Mouse (Mus musculus) embryonic facial prominence, embryonic 12.5 days (tissue): ENCODE measurements around the gene Pif1. TPM values are rescaled to one million over a fixed set of nuclear protein-coding genes. Genes with fewer than 3 reads are reported as not detected.

Experiments
- ATAC-seq: fragments of 200-750 bp; cut with Nextera tagmentation; 2 replicates; pipeline ENCODE4 v1.8.0; 2017; ENCODE audit not compliant: insufficient number of reproducible peaks, insufficient read depth, low FRiP score, low TSS enrichment
- H3K27ac ChIP-seq: fragments of 300-500 bp; sonication (generic); 2 replicates; pipeline ENCODE4 v1.5.1; 2016; ENCODE audit warnings: mild to moderate bottlenecking
- H3K27me3 ChIP-seq: fragments of 300-500 bp; sonication (generic); 2 replicates; pipeline ENCODE4 v1.6.1; 2016; ENCODE audit warnings: mild to moderate bottlenecking, moderate library complexity
- H3K36me3 ChIP-seq: fragments of 300-500 bp; sonication (generic); 2 replicates; pipeline ENCODE4 v1.6.1; 2016; ENCODE audit warnings: mild to moderate bottlenecking
- H3K4me1 ChIP-seq: fragments of 300-500 bp; sonication (generic); 2 replicates; pipeline ENCODE4 v1.6.1; 2016
- H3K4me2 ChIP-seq: fragments of 300-500 bp; sonication (generic); replicated peaks from 2 replicates; pipeline ENCODE4 v1.6.1; 2016; ENCODE audit warnings: mild to moderate bottlenecking, moderate library complexity
- H3K4me3 ChIP-seq: fragments of 300-500 bp; sonication (generic); 2 replicates; pipeline ENCODE4 v1.5.1; 2016; ENCODE audit warnings: mild to moderate bottlenecking
- H3K9ac ChIP-seq: fragments of 300-500 bp; sonication (generic); 2 replicates; pipeline ENCODE4 v1.6.1; 2016; ENCODE audit warnings: mild to moderate bottlenecking, moderate library complexity
- H3K9me3 ChIP-seq: fragments of 300-500 bp; sonication (generic); 2 replicates; pipeline ENCODE4 v1.6.1; 2016; ENCODE audit warnings: mild to moderate bottlenecking, moderate library complexity
- WGBS: fragments of 180-500 bp; shearing (Covaris S2); methylation state at CpG from one replicate; pipeline ENCODE4 v1.1.7; 2016; 5-methylcytosine and 5-hydroxymethylcytosine counted together
- polyA plus RNA-seq: library from polyadenylated mRNA; unstranded; fragments of >200 nt; fragmentation: Nextera tagmentation; extraction: Ambion mirVana; gene quantifications from 2 replicates; pipeline ENCODE4 v1.2.1, GENCODE M21; 2016

Gene Pif1
- polyA plus RNA-seq, 1 experiment from 2014 or later, result 21.8 TPM

DNA sequence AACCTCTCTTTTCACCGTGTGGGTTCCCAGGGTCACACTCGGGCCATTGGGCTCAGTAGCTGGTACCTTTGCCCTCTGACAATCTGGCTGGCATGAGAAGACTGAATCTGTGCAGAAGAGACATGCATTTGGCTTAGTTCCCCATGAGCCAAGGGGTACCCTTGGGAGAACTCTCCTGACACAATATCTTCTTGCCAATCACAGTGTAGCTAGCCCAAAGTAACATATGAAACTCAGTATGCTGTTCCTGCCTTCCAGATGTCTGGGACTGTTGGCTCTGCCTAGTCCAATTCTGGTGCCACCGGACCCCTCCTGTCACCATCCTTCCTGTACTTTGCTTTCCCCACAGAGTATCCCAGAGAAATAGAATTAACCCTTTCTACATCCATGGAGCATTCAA is 37.8 kb upstream of the Pif1 start:
- Histone ChIP-seq H3K4me3 (no peak overlapping the region), H3K4me2 (no peak overlapping the region), H3K27ac (no peak overlapping the region), H3K27me3 (no peaks in the 10 kb centered on the region), H3K9ac (no peak overlapping the region), H3K9me3 (no peaks in the 10 kb centered on the region), H3K36me3 (peaks cover 5% of the 10 kb centered on the region), H3K4me1 (peaks cover 27% of the 10 kb centered on the region)
- no peak for ATAC-seq
- WGBS, result 71% methylated on average over 3 of the region's 3 CpGs

DNA sequence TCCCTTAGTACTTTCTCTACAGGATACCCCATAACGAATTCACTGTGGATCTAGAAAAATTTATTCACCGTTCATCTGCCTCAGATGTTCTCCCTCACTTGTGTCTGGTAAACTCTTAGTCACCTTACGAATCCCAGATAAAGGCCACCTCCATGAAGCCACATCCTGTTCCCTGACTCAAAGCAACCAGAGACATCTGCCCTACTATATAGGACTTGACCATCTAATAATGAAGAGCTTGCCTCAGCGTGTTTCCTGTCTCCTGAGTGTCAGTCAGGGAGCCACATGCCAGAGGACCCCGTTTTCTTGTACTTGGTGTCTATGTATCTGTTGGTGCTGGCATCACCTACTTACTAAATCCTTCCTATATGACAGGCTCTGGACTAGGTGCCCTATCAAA is 37.3 kb upstream of the Pif1 start:
- H3K27ac ChIP-seq, result no peak overlapping the region

DNA sequence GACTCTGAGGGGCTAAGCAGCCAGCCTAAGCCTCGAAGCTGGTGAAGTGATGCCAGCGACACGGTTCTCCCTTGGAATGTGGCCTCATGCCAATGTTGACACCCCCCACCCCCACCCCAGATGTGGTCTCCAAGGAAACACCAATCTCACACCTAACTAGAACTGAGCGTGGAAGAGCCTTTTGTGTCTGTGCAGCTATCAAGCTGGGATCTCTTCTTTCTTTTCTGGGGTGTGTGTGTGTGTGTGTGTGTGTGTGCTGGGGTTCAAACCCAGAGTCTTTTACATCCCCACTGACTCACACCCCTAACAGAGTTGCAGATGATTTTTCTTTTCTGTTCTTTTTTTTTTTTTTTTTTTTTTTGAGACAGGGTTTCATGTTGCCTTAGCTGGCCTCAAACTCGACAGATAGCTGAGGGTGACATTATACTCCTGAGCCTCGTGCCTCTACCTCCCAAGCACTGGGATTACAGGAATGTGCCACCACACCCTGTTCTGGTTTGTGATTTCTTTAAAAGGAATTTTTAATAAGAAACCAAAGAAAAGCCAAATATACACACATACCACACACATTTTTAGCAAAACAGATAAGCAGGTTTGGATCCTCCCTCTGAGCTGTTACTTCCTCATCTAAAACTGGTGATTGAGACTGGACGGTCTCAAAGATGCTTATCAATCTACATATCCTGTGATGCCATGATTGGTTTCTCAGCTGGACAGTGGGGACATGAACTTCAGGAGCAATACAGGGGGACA is 36.7 kb upstream of the Pif1 start:
- Histone ChIP-seq H3K4me3 (no peak overlapping the region), H3K36me3 (peaks cover 5% of the 10 kb centered on the region), H3K4me1 (peaks cover 36% of the 10 kb centered on the region), H3K4me2 (no peak overlapping the region), H3K9me3 (no peaks in the 10 kb centered on the region), H3K9ac (peak overlapping the region; percentile 34; the same call in 1 of the 2 replicates), H3K27me3 (no peaks in the 10 kb centered on the region), H3K27ac (peak overlapping the region; percentile 83)
- 34% methylated on average over 7 of the region's 7 CpGs for WGBS
- no peak for ATAC-seq

More for the DNA sequence above, 37.3 kb upstream of the Pif1 start:
- H3K9ac ChIP-seq, result no peak overlapping the region
- no peak overlapping the region for H3K4me2 ChIP-seq
- no peak for ATAC-seq
- H3K27me3 ChIP-seq, result no peaks in the 10 kb centered on the region
- WGBS, result 85% methylated on average over 5 of the region's 5 CpGs
- H3K4me3 ChIP-seq, result no peak overlapping the region
- no peaks in the 10 kb centered on the region for H3K9me3 ChIP-seq
- peaks cover 5% of the 10 kb centered on the region for H3K36me3 ChIP-seq
- peaks cover 29% of the 10 kb centered on the region for H3K4me1 ChIP-seq

DNA sequence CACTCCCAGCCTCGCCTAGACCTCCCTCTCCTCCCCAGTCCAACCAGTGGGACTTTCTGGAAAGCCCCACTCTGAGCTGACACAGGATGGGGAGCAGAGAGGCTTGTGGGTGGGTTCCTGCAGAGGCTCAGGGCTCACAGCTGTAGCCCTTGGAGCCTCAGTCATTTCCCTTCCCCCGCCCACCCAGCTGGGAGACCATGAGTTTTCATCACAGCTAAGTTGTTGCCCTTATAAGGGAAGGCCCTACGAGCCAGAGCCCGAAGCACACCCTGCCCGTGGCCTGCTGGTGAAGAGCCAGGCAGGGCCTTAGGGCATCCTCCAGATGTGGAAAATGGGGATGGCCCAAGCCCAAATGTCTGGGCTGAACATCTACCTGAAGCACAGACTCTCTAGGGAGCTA is 35.9 kb upstream of the Pif1 start:
- peak; percentile 47; the same call in 1 of the 2 replicates for ATAC-seq
- H3K4me1 ChIP-seq, result peaks cover 37% of the 10 kb centered on the region
- H3K9ac ChIP-seq, result peak overlapping the region; percentile 34
- H3K36me3 ChIP-seq, result peaks cover 11% of the 10 kb centered on the region
- no peaks in the 10 kb centered on the region for H3K9me3 ChIP-seq
- H3K4me3 ChIP-seq, result no peak overlapping the region
- WGBS, result 11% methylated on average over 5 of the region's 5 CpGs
- H3K27me3 ChIP-seq, result no peaks in the 10 kb centered on the region
- no peak overlapping the region for H3K4me2 ChIP-seq
- H3K27ac ChIP-seq, result peak overlapping the region; percentile 83

DNA sequence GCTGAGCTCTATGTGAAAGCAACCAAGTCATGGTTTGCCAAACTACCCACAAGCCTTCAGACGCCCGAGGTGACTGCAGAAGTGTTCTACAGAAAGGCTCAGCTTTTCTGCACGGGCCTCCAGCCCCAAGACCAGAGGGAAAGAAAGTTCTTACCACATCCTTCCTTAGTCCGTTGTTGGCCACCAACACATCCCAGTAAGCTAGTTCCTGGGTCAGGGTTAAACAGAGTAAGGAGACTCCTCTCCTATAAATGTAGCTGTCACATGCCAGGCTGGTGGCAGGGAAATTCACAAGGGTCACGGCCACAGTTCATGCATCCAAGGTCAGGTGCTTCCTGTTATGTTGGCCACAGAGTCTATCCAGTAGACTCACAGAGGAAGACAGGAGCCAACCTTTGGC is 34.8 kb upstream of the Pif1 start:
- Histone ChIP-seq H3K36me3 (peaks cover 22% of the 10 kb centered on the region), H3K9ac (no peak overlapping the region), H3K4me3 (no peak overlapping the region), H3K4me2 (no peak overlapping the region), H3K9me3 (no peaks in the 10 kb centered on the region), H3K27me3 (no peaks in the 10 kb centered on the region), H3K4me1 (peaks cover 37% of the 10 kb centered on the region), H3K27ac (peak overlapping the region; percentile 33; the same call in 1 of the 2 replicates)
- 84% methylated on average over 5 of the region's 5 CpGs for WGBS
- no peak for ATAC-seq

DNA sequence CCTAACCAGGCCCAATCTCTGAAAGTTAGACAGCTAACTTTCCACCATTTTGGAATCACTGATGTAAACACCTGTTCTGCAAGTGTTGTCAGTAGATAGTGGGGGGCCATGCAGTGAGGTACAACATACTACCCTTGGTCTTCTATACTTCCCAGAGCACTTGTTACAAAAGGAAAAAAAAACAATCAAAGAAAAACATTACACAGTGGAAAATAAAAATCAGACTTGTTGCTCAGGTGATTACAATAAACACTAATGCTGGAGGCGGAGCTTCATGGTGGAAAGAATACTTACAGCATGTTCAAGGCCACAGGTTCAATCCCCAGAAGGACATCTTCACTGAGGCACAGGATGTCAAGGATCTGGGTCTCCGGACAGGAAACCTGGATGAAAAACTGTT is 34.2 kb upstream of the Pif1 start:
- Histone ChIP-seq H3K27me3 (no peaks in the 10 kb centered on the region), H3K4me1 (peaks cover 36% of the 10 kb centered on the region), H3K36me3 (peaks cover 28% of the 10 kb centered on the region), H3K9me3 (no peaks in the 10 kb centered on the region), H3K9ac (no peak overlapping the region), H3K4me2 (no peak overlapping the region), H3K27ac (no peak overlapping the region), H3K4me3 (no peak overlapping the region)
- no peak for ATAC-seq
- WGBS, result 91% methylated on average over 2 of the region's 2 CpGs

DNA sequence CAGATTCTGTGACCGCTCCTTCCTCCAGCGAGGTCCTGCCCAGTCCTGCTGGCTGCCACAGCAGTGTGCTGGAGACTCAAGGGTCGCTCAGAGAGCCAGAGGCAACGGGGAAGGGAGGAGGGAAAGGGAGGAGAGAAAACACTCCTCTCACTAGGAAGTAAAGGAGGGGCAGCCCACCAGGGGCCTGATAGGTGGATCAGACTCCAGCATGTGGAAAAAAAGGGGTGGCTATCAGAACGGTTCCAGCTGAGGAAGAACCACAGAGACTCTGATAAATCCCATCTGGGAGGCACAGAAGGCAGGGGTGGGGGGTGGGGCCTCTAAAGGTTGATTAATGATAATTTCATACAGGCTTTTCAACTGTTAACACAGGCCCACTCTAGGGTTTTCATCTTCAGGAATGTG is 32.0 kb upstream of the Pif1 start:
- Histone ChIP-seq H3K9me3 (no peaks in the 10 kb centered on the region), H3K4me3 (no peak overlapping the region), H3K36me3 (peaks cover 37% of the 10 kb centered on the region), H3K27ac (peak overlapping the region; percentile 81), H3K9ac (0 out of 2 replicates have a peak overlapping the region, but pooled peaks have one; percentile 12), H3K4me1 (peaks cover 28% of the 10 kb centered on the region), H3K4me2 (0 out of 2 replicates have a peak overlapping the region, but pooled peaks have one; percentile 14), H3K27me3 (no peaks in the 10 kb centered on the region)
- WGBS, result 9% methylated on average over 5 of the region's 5 CpGs
- ATAC-seq, result no peak

DNA sequence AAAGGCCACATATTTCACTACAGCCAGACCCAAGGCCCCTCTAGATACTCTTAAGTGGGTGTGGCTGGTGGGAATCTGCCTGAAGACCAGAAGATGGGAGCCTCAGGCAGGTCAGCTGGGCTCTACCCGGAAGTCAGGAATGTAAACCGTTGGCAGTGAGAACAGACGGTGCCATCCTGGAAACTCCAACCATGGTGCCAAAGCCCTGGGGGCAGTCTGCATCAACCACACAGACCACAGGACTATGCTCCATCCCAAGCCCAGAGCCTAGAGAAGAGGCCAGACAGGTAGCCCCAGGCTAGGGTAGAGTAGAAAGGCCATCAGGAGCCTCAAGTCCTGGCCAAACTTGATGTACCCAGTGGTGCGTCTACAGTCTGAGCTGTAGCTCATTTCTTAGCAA is 31.3 kb upstream of the Pif1 start:
- no peak overlapping the region for H3K4me2 ChIP-seq
- no peak for ATAC-seq
- WGBS, result 76% methylated on average over 4 of the region's 4 CpGs
- peak overlapping the region; percentile 81 for H3K27ac ChIP-seq
- H3K9me3 ChIP-seq, result no peaks in the 10 kb centered on the region
- H3K9ac ChIP-seq, result no peak overlapping the region
- peaks cover 24% of the 10 kb centered on the region for H3K4me1 ChIP-seq
- peaks cover 43% of the 10 kb centered on the region for H3K36me3 ChIP-seq
- no peaks in the 10 kb centered on the region for H3K27me3 ChIP-seq
- H3K4me3 ChIP-seq, result no peak overlapping the region

DNA sequence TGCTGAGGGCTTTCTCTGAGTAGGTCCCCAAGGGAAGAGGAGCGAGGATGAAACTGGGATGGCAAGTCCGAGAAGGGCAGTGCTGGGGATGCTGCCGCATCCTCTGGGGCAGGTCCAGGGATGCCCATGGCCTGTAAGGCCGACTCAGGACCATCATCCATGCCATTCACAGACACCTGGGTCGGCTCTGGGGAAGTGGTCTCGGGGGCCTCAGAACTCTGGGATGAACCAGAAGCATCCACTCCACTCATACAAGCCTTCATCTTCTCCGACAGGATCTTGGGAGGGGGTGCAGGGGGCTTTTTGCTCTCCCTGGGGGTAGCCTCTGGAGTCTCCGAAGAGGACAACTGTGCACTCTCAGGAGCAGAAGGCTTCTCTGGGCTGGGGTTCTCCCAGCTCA is 30.6 kb upstream of the Pif1 start:
- peaks cover 17% of the 10 kb centered on the region for H3K4me1 ChIP-seq

DNA sequence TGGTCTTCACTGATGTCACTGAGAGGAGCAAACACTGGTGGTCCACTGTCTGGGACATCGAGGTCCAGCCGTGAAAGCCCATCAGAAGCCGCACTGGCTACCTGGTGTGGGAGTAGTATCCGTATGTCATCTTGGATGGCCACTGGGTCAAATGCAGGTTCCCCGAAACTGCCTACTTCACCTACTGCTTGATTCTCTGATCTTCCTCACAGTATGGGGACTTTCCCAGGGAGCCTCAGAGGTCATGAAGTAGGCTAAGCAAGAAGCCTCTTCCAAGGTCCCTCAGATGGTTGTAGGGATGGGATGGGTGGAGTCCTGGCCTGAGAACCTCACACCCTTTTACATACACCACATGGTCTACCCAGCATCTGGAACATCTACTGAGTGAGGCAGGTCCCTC is 30.0 kb upstream of the Pif1 start:
- Histone ChIP-seq H3K4me3 (no peak overlapping the region), H3K9me3 (no peaks in the 10 kb centered on the region), H3K27me3 (no peaks in the 10 kb centered on the region), H3K36me3 (peaks cover 44% of the 10 kb centered on the region), H3K4me1 (peaks cover 19% of the 10 kb centered on the region), H3K4me2 (no peak overlapping the region), H3K9ac (no peak overlapping the region), H3K27ac (no peak overlapping the region)
- no peak for ATAC-seq
- WGBS, result 93% methylated on average over 5 of the region's 5 CpGs

More for the DNA sequence above, 30.6 kb upstream of the Pif1 start:
- no peak for ATAC-seq
- Histone ChIP-seq H3K27me3 (no peaks in the 10 kb centered on the region), H3K4me2 (no peak overlapping the region), H3K4me3 (no peak overlapping the region), H3K27ac (no peak overlapping the region), H3K9me3 (no peaks in the 10 kb centered on the region), H3K9ac (no peak overlapping the region), H3K36me3 (peaks cover 44% of the 10 kb centered on the region)
- 93% methylated on average over 8 of the region's 8 CpGs for WGBS

DNA sequence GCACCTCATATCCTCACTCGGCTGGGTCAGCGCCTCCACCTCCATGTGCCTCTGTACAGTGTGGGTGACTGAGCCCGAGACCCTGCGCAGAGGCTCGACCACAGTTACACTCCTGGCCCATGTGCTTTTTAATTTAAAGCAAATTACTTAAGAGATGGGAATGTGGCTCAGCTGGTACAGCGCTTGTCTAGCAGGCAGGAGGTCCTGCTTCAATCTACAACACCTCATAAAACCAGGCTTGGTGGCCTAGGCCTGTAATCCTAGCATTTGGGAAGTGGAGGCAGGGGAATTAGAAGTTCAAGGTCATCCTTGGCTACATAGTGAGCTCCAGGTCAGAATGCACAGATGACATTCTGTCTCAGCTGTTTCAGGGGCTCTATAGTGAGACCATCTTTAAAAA is 28.2 kb upstream of the Pif1 start:
- 90% methylated on average over 6 of the region's 6 CpGs for WGBS
- Histone ChIP-seq H3K27ac (no peak overlapping the region), H3K36me3 (peaks cover 51% of the 10 kb centered on the region), H3K4me3 (no peak overlapping the region), H3K9ac (no peak overlapping the region), H3K4me1 (peaks cover 26% of the 10 kb centered on the region), H3K9me3 (no peaks in the 10 kb centered on the region), H3K4me2 (no peak overlapping the region), H3K27me3 (no peaks in the 10 kb centered on the region)
- ATAC-seq, result no peak

DNA sequence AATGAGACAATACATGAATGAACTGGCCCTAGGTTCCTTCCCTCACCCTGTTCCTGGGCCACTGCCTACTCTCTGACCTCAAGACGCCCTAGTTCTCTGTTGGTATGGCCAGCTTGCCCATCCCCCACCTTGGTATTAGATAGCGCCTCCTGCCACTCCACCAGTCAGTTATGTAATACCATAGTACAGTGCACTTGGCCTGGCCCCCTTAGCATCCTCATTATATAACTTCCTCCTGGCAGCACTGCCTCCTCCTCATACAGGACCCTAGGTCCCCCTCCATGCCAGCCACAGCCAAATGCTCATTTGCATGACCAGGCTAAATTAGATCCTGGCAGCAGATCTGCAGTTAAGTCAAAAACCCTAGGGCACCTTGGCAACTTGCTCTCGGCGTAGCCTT is 25.9 kb upstream of the Pif1 start:
- Histone ChIP-seq H3K9me3 (no peaks in the 10 kb centered on the region), H3K9ac (no peak overlapping the region), H3K4me2 (no peak overlapping the region), H3K27ac (0 out of 2 replicates have a peak overlapping the region, but pooled peaks have one; percentile 46), H3K36me3 (peaks cover 51% of the 10 kb centered on the region), H3K4me1 (peaks cover 11% of the 10 kb centered on the region), H3K27me3 (no peaks in the 10 kb centered on the region), H3K4me3 (no peak overlapping the region)
- ATAC-seq, result no peak
- WGBS, result 89% methylated on average over 4 of the region's 4 CpGs
